Mouse (Mus musculus): ENCODE results near the gene Mpst. TPM values are rescaled to one million over a fixed set of nuclear protein-coding genes. Genes with fewer than 3 reads are reported as not detected.

The Mpst gene
- polyA plus RNA-seq, 1 experiment = 6.4 TPM

- Histone ChIP-seq H3K27me3 (ENCODE audit: control insufficient read depth, insufficient read depth, low read length) (no peaks in the 10 kb centered on the region), H3K4me1 (ENCODE audit: control insufficient read depth, insufficient read depth, low read length) (peaks cover 4% of the 10 kb centered on the region; the same call in 1 of the 2 replicates), H3K4me3 (ENCODE audit: control insufficient read depth, low read depth, low read length) (no peak overlapping the region), H3K36me3 (ENCODE audit: control insufficient read depth, insufficient read depth, low read length) (no peaks in the 10 kb centered on the region), H3K27ac (ENCODE audit: control insufficient read depth, insufficient read depth, low read depth, low read length) (no peak overlapping the region)
- TF ChIP-seq POLR2A (IDR thresholded peaks at IDR 0.05; ENCODE audit: control insufficient read depth, low read depth, low read length) (no peak), CTCF (IDR thresholded peaks at IDR 0.05; ENCODE audit: control insufficient read depth, insufficient read depth, insufficient replicate concordance, low read depth, low read length) (no peak)
Measured at GRCm38 (mm10) chr15:78414157-78414556, 7.9 kb downstream of the Mpst start.

GRCm38 (mm10) chr15:78416937-78417336 is 10.7 kb downstream of the Mpst start:
- peak overlapping the region; percentile 45; the same call in 1 of the 2 replicates for H3K27ac ChIP-seq (ENCODE audit: control insufficient read depth, insufficient read depth, low read depth, low read length)
- no peak overlapping the region for H3K4me3 ChIP-seq (ENCODE audit: control insufficient read depth, low read depth, low read length)
- H3K27me3 ChIP-seq (ENCODE audit: control insufficient read depth, insufficient read depth, low read length) = no peaks in the 10 kb centered on the region
- H3K4me1 ChIP-seq (ENCODE audit: control insufficient read depth, insufficient read depth, low read length) = peaks cover 2% of the 10 kb centered on the region; the same call in 1 of the 2 replicates
- TF ChIP-seq CTCF (IDR thresholded peaks at IDR 0.05; ENCODE audit: control insufficient read depth, insufficient read depth, insufficient replicate concordance, low read depth, low read length) (no peak), POLR2A (IDR thresholded peaks at IDR 0.05; ENCODE audit: control insufficient read depth, low read depth, low read length) (no peak)
- no peaks in the 10 kb centered on the region for H3K36me3 ChIP-seq (ENCODE audit: control insufficient read depth, insufficient read depth, low read length)

GRCm38 (mm10) chr15:78420395-78420794 is 14.2 kb downstream of the Mpst start:
- Histone ChIP-seq H3K27ac (ENCODE audit: control insufficient read depth, insufficient read depth, low read depth, low read length) (no peak overlapping the region), H3K27me3 (ENCODE audit: control insufficient read depth, insufficient read depth, low read length) (no peaks in the 10 kb centered on the region), H3K4me3 (ENCODE audit: control insufficient read depth, low read depth, low read length) (no peak overlapping the region), H3K4me1 (ENCODE audit: control insufficient read depth, insufficient read depth, low read length) (peaks cover 4% of the 10 kb centered on the region; the same call in 1 of the 2 replicates), H3K36me3 (ENCODE audit: control insufficient read depth, insufficient read depth, low read length) (no peaks in the 10 kb centered on the region)
- TF ChIP-seq CTCF (IDR thresholded peaks at IDR 0.05; ENCODE audit: control insufficient read depth, insufficient read depth, insufficient replicate concordance, low read depth, low read length) (no peak), POLR2A (IDR thresholded peaks at IDR 0.05; ENCODE audit: control insufficient read depth, low read depth, low read length) (no peak)

- Histone ChIP-seq H3K27me3 (ENCODE audit: control insufficient read depth, insufficient read depth, low read length) (no peaks in the 10 kb centered on the region), H3K4me3 (ENCODE audit: control insufficient read depth, low read depth, low read length) (no peak overlapping the region), H3K4me1 (ENCODE audit: control insufficient read depth, insufficient read depth, low read length) (0 out of 2 replicates have a peak, but pooled peaks cover 2% of the 10 kb centered on the region), H3K27ac (ENCODE audit: control insufficient read depth, insufficient read depth, low read depth, low read length) (no peak overlapping the region), H3K36me3 (ENCODE audit: control insufficient read depth, insufficient read depth, low read length) (no peaks in the 10 kb centered on the region)
- no peak for TF ChIP-seq POLR2A (IDR thresholded peaks at IDR 0.05; ENCODE audit: control insufficient read depth, low read depth, low read length)
- peak; percentile 92; the same call in 1 of the 2 replicates for TF ChIP-seq CTCF (IDR thresholded peaks at IDR 0.05; ENCODE audit: control insufficient read depth, insufficient read depth, insufficient replicate concordance, low read depth, low read length)
Measured at GRCm38 (mm10) chr15:78422046-78422956, 16.1 kb downstream of the Mpst start.

GRCm38 (mm10) chr15:78424507-78424906 is 18.3 kb downstream of the Mpst start:
- no peaks in the 10 kb centered on the region for H3K27me3 ChIP-seq (ENCODE audit: control insufficient read depth, insufficient read depth, low read length)
- TF ChIP-seq CTCF (IDR thresholded peaks at IDR 0.05; ENCODE audit: control insufficient read depth, insufficient read depth, insufficient replicate concordance, low read depth, low read length) (no peak), POLR2A (IDR thresholded peaks at IDR 0.05; ENCODE audit: control insufficient read depth, low read depth, low read length) (no peak)
- no peak overlapping the region for H3K27ac ChIP-seq (ENCODE audit: control insufficient read depth, insufficient read depth, low read depth, low read length)
- no peak overlapping the region for H3K4me3 ChIP-seq (ENCODE audit: control insufficient read depth, low read depth, low read length)
- 0 out of 2 replicates have a peak, but pooled peaks cover 2% of the 10 kb centered on the region for H3K4me1 ChIP-seq (ENCODE audit: control insufficient read depth, insufficient read depth, low read length)
- H3K36me3 ChIP-seq (ENCODE audit: control insufficient read depth, insufficient read depth, low read length) = no peaks in the 10 kb centered on the region

GRCm38 (mm10) chr15:78425230-78425629 is 19.0 kb downstream of the Mpst start:
- H3K27me3 ChIP-seq (ENCODE audit: control insufficient read depth, insufficient read depth, low read length) = no peaks in the 10 kb centered on the region
- 0 out of 2 replicates have a peak, but pooled peaks cover 2% of the 10 kb centered on the region for H3K4me1 ChIP-seq (ENCODE audit: control insufficient read depth, insufficient read depth, low read length)
- H3K4me3 ChIP-seq (ENCODE audit: control insufficient read depth, low read depth, low read length) = no peak overlapping the region
- H3K27ac ChIP-seq (ENCODE audit: control insufficient read depth, insufficient read depth, low read depth, low read length) = no peak overlapping the region
- TF ChIP-seq POLR2A (IDR thresholded peaks at IDR 0.05; ENCODE audit: control insufficient read depth, low read depth, low read length) (no peak), CTCF (IDR thresholded peaks at IDR 0.05; ENCODE audit: control insufficient read depth, insufficient read depth, insufficient replicate concordance, low read depth, low read length) (no peak)
- H3K36me3 ChIP-seq (ENCODE audit: control insufficient read depth, insufficient read depth, low read length) = no peaks in the 10 kb centered on the region

- H3K36me3 ChIP-seq (ENCODE audit: control insufficient read depth, insufficient read depth, low read length) = no peaks in the 10 kb centered on the region
- no peak within 1 kb of the TSS for H3K27ac ChIP-seq (ENCODE audit: control insufficient read depth, insufficient read depth, low read depth, low read length)
- H3K4me3 ChIP-seq (ENCODE audit: control insufficient read depth, low read depth, low read length) = peak within 1 kb of the TSS; percentile 37
- TF ChIP-seq POLR2A (IDR thresholded peaks at IDR 0.05; ENCODE audit: control insufficient read depth, low read depth, low read length) (no peak), CTCF (IDR thresholded peaks at IDR 0.05; ENCODE audit: control insufficient read depth, insufficient read depth, insufficient replicate concordance, low read depth, low read length) (no peak)
- H3K4me1 ChIP-seq (ENCODE audit: control insufficient read depth, insufficient read depth, low read length) = no peaks in the 10 kb centered on the region
- H3K27me3 ChIP-seq (ENCODE audit: control insufficient read depth, insufficient read depth, low read length) = no peaks in the 10 kb centered on the region
Measured at GRCm38 (mm10) chr15:78428391-78429138, 22.3 kb downstream of the Mpst start, which contains the start of gene Kctd17. Kctd17 (plus strand) TSS chr15:78428564.

All from testis, adult 2 months (tissue).